Mouse (Mus musculus): Measurements from ENCODE around the gene Cadps2. TPM values are rescaled to one million over a fixed set of nuclear protein-coding genes. Genes with fewer than 3 reads are reported as not detected.

Cadps2 gene
- total RNA-seq, 4 experiments from 2014 or later, result 0.12 to 0.58 (median 0.40) TPM

Other genes with a start within 250 kb of the Cadps2 start
- not detected for gene Rnf133, start 189.1 kb downstream of the Cadps2 start, total RNA-seq (2022)
- not detected for gene Rnf148, start 184.3 kb downstream of the Cadps2 start, total RNA-seq (2022)
- not detected for gene Tas2r118, start 130.6 kb upstream of the Cadps2 start, total RNA-seq (2022)

Data from gastrocnemius, adult 8-10 months (tissue).